Mouse (Mus musculus) cerebellum, adult 9-11 months (tissue): Measurements from ENCODE around the gene Cnfn.

Source experiments
- DNase-seq: peaks from one replicate; pipeline ENCODE4 v3.0.0; 2022

Cnfn gene

GRCm38 (mm10) chr7:25388916-25389315 lies 19.4 kb upstream of the Cnfn start:
- no peak for DNase-seq

DNA sequence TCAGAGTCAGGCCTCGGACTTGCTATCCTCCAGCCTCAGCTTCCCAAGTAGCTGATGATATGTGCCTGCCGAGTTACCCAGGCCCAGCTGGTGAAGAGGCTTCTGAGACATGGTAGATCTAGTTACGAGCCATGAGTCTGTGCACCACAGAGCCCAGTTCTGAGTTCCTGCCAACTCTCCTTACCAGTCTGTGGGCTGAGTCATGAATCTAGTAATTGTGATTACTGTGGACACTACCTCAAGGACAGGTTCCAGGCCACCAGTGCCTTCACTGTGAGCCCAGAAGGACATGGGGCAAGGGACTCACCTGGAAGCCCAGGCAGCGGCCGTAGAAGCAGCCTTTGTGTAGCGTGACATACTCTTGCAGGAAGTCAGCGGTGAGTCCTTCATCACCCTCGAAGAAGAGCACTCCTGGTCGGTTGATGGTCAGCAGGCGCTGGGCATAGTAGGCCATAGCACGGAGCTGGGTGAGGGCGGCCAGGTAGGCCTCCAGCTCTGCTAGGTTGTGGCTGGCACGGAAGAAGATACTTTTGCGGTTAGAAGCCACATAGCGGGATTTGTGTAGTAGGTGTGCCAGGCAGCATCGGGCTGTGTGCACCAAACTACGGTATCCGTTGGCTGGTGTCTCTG lies 18.4 kb upstream of the Cnfn start:
- peak; percentile 30 for DNase-seq

GRCm38 (mm10) chr7:25385850-25386555 lies 16.5 kb upstream of the Cnfn start:
- DNase-seq: peak; percentile 89

- peak; percentile 38 for DNase-seq
These were observed 15.7 kb upstream of the Cnfn start for GRCm38 (mm10) chr7:25385259-25385658.

- DNase-seq: no peak
These were observed 15.3 kb upstream of the Cnfn start for GRCm38 (mm10) chr7:25384818-25385217.

DNA sequence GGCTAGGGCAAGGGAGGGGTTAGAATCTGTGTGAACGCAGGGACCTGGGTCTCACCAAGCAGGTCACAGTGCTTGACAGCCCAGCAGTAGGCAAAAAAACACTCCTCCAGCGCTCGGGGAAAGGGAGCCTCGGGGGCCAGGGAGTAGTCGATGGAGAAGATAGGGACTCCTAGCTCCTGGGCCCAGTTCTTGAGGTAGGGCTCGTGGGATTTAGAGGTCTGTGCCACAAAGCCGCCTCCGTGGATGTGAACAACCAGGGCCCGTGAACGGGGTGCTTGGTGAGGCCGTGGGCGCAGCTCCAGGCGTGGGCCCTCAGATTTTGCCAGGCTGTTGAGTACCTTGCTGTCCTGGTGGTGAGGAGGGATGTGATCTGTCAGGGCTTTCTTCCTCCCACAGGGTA lies 14.8 kb upstream of the Cnfn start:
- DNase-seq: no peak

DNA sequence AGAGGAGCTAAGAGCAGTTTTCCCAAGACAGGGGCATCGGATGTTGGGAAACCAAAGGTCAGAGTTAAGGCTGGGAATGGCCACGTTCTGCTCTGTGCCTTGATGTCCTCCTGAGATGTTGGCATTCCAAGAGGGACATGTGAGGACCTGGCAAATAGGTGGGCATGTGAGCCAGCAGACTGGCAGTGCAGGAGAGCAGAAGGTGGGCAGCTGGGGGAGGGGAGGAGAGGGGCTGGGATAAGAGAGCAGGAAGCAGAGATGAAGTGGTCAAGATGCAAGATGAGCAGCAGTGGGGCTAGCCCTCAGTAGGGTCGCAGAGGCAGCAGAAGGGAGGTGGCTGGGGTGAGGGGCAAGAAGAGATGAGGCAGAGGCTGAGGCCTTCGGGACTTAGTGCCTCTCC lies 14.4 kb upstream of the Cnfn start:
- no peak for DNase-seq

DNA sequence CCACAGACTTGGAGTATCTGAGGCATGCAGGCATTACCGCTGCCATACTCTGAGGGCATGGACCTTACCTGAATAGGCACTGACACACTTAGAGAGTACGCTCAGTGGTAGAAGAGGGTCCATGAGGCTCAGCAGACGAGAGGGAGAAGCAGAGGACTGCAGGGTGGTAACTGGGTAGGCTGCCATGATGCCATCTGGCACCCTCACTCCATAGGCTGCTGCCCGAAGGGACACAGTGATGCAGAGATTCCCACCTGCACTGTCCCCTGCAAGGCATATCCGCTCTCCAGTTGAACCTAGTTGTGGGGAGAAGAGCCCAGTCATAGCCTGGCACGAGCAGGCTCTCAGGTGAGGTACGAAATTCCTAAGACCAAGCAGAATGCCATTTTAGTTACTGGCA lies 13.9 kb upstream of the Cnfn start:
- no peak for DNase-seq

- no peak for DNase-seq
These were observed 13.0 kb upstream of the Cnfn start for GRCm38 (mm10) chr7:25382541-25382940.

DNA sequence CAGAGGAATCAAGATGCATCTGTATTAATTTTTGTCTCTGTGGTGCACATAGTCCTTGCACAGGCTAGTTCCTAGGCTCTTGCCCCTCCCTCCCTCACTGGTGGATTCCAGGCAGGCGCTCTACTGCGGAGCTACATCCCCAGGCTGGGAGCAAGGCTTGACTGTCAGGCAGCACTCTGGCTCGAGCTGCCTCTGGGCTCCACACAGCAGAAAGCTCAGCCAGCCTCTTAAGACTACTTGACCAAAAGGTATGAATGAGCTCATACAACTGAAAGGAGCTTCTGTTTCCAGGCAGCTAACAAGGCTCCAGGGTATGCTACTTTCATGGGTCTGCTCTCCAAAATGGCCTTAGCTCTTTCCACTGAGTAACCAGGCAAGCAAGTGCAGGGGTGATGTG lies 11.8 kb upstream of the Cnfn start:
- peak; percentile 17 for DNase-seq

DNA sequence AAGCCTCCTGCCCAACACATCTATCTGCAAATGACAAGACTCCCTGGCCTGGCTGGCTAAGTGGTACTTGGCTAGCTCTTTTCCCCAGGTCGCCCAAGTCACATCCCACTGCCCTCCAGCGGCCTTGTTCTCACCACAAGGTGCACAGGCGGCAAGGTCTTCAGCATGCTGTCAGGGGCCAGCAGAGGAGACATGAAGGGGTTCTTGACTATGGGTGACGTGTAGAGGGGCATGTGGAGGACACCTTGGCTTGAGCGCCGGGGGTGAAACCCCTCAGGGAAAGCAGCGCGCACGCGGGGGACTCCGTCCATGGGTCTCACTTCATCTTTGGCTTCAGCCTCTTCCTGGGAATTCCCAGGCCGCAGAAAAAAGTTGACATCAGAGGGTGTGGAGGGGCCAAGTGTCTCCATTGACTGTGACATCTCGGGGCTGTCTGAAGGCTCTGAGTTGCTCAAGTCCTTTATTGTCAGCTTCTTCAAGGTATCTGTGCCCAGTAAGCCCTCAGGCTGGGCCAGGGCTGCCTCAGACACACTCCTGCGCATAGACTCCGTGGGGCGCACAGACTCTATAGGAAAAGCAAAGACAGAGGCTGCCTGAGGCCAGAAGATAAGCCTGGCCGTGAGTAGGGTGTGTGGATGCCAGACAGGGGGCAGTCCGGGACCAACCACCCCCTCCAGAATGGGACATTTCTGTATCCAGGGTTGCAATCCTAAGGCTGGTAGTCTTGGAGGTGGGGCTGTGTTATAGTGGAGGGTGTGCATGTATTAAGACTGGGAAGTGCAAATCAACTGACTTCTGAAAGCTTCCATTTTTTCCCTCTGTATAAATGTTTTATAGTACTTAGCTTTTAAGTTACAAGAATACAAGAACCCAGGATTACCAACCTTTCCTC lies 11.1 kb upstream of the Cnfn start:
- no peak for DNase-seq

DNA sequence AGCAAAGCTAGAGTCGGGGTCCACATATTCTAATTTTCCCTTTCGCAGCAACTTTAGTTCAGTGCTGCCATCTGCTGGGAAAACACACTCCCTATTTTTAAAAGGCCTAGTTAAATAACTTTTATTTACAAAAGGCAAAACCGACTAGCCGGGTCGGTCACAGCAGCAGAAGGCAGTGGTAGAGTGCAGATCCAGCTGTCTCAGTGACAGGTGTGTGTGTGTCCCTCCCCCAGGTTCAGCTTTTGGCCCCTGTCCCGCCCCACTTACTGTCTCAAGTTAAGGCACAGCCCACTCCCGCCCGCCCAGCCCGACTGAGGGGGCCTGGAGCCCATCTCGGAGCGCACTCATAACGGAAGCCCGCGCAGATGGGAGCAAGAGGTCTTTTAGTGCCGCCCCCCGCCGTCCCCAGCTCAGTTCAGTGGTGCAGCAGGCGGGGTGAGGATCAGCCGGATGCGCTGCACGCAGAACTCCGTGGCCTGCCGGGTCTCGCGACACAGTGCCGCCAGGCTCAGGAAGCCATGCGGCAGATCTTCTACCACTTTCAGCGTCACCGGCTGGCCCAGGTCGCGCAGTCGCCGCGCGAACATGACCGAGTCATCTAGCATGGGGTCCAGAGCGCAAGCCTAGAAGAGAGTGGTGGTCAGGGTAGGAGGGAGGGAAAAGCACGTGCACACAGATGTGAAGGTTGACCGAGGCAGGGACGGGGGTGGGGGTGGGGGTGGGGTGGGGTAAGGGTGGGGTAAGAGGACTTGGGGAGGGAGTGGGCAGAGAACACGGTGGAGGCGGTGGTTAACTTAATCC lies 10.2 kb upstream of the Cnfn start:
- DNase-seq: peak; percentile 62

GRCm38 (mm10) chr7:25378181-25379100 lies 8.9 kb upstream of the Cnfn start:
- peak; percentile 37 for DNase-seq

DNA sequence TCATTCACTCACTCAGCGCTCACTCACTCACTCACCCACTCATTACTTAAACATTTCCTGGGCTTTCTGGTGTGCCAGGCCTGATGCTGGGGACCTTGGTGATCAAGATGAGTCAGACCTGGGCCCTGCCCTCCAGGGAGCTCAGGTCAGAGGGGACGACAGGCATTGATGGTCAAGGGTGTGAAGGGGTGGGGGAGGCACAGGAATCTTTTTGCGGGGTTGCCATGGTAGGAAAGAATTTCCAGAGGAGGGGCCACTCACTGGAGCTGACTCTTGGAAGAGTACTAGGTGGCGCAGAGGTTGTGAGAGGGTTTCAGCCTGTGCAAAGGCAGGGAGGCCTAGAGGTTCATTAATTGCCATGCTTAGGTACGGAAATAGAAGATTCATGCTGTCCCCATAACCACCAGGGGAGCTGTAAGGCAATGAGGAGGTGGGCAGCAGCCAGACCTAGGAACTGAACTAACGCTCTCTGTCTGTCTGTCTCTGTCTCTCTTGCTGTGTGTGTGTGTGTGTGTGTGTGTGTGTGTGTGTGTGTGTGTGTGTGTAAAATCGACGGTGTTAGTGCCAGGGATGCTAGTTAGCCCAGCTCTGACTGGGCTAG lies 7.7 kb upstream of the Cnfn start:
- peak; percentile 47 for DNase-seq

GRCm38 (mm10) chr7:25376556-25376955 lies 7.0 kb upstream of the Cnfn start:
- DNase-seq: peak; percentile 95

- no peak for DNase-seq
These were observed 2.9 kb upstream of the Cnfn start for GRCm38 (mm10) chr7:25372441-25372840.

DNA sequence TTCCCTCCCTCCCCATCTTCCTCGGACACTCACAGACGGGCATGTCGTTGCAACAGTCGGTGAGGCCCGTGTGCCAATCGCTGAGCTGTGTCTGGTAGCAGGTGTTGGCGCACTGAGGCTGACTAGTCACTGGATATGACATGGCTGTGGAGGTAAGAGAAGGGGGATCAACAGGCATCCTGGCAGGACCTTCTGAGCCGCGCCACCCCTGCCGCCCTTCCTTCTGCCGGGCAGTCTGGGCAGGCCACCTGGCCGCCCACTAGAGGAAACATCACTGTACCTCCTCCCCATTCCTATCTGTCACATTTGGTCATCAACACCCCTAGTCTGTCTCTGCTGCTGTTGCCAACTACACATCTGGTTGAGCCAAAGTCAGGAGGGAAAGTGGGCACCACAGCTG lies 1.2 kb downstream of the Cnfn start:
- DNase-seq: peak; percentile 85

- peak; percentile 63 for DNase-seq
These were observed 1.8 kb downstream of the Cnfn start for GRCm38 (mm10) chr7:25367632-25368293.

DNA sequence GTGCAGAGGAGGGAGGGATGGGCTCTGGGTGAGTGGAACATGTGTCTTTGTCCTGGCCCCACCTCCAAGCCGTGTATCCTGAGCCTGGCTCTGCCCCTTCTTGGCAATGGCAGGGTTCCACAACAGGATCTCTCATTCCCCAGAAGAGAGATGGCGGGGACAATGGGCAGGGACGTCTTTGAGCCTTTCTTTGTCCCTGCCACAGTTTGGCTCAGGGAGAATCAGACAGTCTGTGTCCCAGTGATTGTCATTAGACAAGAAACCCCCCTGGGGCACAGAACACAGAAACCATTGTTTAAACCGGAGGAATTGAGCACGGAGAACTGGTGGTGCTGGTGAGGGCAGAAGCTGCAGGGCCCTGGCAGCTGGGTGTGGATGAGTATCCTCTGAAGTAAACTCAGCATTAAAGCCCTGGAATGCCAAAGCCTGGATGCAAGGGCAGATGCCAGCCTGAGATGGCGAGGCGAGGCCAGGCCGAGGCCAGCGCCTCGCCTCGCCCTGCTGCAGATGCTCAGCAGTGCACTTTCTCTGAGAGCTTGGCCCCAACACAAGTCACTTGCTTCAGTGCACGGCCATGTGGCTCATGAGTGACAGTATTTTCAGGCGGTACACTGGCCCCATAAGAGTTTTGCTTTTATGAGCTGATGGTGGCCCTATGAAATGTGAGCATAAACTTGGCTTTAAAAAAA lies 3.4 kb downstream of the Cnfn start:
- DNase-seq: no peak

GRCm38 (mm10) chr7:25363632-25364031 lies 5.9 kb downstream of the Cnfn start:
- DNase-seq: peak; percentile 56
